Mouse (Mus musculus): ENCODE data around the gene Mmp8.

Mmp8 gene

DNA sequence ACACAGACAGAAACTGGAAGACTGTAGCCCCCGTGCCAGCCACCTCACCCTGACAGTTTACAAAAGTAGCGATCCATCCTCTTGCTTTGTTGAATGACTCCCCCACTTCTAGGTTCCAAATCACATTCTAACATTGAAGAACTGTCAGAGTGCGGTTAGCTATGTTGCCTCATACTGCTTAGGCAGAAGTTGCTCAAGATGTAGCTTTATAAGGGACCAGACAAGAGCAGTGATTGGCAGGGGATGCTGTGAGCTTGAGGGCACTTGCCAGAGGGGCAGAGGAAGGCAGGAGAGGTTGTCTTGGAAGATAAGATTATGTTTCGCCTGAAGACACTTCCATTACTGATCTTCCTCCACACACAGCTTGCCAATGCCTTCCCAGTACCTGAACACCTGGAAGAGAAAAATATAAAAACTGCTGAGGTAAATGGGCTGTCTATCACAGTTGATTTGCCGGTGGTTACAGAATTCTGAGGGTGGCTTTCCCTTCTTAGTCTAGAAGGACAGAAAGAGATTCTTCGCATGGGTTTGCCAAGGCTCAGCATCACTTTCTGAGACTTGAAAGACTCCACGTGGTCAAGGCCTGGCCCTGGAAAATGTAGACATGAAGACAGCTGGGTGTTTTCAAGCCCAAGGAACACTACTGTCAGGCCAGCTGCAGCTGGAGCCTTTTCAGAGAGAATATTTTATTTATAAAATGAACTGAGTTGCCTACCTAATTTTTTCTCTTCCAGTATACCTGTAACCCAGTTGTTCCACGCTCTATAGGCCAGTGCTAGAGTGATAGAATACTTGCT lies at the start of gene Mmp8:
Mmp8 (plus strand) TSS at position 236 of the 797 bp plus-strand sequence.
- DNase-seq (ENCODE audit: low spot score in 2 of 2) = no peak

DNA sequence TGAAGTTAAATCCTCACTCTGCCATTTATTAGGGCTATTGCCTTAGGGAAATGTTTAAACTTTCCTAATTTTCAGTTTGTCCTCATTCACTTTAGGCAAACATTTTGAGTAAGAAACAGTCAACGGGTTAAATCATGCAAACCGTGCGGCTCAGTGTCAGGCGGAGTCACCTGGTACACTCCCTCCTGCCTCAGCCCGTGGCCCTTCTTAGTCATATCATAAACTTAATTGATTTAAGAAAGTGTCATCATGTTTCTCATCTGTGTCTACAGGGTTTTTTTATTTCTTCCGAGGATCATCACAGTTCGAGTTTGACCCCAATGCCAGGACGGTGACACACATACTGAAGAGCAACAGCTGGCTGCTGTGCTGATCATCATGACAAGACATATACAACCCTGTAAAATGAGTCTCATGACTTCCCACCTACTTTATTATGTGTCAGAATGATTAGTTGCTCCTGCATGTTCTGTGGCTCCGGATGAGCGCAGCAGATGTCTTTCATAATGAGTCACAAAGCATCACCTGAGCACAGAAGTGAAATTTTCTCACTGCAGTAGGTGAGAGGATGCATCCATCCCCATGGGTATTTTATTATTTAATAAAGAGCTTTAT lies 48.5 kb upstream of the Mmp8 start:
- no peak for DNase-seq (ENCODE audit: low spot score in 2 of 2)

DNA sequence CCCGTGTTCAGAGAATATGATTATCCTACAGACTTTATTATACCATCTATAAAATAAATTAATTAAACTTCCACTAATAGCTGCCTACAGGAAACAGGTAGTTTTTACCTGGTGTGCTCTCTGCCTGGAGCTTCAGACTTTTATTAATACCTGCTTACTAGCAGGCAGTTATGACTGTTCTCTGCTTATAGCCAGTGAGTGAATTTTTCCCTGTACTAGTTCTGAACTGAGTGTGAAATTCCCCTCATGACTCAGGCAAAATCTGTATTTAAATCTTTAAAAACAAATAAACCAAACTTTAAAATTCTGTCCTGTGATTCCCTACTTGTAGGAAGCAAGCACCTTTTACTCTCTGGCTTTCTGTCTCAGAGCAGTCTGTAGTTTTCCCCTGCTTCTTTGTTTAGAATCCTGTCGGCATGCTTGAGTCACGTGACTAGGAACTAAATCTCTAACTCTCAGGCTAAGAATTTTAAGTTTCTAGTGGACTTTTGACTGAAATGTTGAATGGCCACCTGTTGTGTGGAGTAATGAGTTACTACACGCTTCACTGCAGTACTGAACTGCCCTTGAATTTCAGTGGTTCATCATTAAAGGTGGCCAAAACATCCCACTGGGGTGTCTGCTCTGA lies 40.2 kb upstream of the Mmp8 start:
- no peak for DNase-seq (ENCODE audit: low spot score in 2 of 2)

DNA sequence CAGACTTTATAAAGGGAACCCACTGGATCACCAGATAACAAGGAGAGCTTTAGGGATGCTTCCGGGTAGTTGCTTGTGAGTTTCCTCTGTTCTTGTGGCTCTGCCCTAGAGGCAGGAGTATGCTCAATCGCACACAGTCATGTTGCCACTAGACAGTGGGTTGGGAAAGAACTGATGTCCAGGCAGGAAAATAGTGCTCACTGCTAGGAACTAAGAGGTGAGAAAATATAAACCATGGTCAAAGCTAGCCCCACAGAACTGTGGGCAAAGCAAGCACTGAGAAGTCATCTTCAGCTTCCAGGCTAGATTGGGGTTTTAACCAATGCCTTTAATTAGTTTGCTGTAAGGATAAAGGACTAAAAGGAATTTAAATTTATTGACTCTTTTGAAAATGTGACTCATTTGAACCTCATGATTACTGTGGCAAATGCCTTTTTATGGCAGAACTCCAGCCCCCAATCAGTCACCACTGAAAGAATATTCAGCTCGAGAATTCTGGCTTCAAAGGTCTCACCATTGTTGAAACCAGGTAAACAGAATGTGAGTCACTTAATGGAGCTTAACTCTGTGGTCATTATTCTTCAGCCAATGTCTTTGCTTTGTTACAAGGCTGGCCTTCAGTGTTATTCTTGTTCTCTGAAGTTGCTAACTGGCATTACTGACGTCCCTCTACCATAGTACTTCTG lies 31.9 kb upstream of the Mmp8 start:
- no peak for DNase-seq (ENCODE audit: low spot score in 2 of 2)

DNA sequence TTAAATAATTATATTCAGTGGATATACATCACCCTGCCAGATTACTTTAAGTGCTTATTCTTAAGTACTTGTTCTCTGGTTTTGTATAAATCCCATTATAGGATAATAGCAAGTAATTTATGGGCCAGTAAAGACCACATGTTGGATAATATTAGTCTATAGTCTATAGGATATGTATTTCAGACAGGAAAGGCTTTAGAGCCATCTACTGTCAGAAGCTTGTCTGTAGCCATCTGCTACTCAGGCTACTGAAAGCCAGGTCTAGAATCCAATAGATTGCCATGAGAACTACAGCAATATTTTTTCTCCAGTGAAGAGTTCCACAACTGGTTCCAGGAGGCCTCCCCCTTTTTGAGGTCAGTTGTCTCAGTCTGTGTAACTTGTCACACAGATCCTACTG lies 15.5 kb upstream of the Mmp8 start:
- DNase-seq (ENCODE audit: low spot score in 2 of 2) = no peak

DNA sequence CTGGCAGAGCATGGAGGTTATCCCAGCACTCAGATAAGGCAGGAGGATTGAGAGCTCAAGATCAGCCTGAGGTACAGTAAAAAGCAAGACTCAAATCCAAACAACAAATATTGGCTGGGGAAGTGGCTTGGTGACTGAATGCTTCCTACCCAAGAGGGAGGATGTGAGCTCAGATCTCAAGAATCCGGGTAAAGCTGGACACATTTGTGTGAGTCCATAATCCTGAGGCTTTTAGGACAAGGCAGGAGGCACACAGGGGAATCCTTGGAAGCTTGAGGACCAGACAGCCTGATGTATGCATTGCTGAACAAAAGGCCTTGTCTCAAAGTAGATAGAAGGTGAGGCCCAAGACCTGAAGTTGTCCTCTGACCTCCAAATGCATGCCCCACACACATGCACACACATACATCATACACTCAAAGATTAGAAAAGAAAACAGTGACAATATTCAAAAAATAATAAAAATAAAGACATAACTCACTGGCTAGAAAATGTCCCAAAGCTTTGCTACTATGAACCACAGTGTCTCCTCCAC lies 13.3 kb upstream of the Mmp8 start:
- no peak for DNase-seq (ENCODE audit: low spot score in 2 of 2)

DNA sequence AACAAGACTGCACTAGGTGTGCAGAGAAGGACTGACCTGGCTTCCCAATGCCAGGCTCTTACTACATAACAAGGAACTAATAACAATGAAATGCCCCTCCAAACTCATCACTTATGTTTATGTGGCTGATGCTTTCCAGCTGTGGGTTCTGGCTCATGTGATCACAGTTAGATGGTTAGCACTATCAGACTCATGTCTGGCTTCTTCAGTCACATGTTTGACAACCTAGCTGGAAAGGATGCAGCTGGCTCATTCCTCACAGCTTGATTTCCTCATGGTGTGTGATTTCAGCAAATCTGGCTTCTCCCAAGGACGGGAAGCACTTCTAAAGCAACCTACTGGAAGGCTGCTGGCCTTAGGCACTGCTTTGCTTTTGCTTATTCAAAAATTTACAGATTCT lies 12.8 kb upstream of the Mmp8 start:
- no peak for DNase-seq (ENCODE audit: low spot score in 2 of 2)

DNA sequence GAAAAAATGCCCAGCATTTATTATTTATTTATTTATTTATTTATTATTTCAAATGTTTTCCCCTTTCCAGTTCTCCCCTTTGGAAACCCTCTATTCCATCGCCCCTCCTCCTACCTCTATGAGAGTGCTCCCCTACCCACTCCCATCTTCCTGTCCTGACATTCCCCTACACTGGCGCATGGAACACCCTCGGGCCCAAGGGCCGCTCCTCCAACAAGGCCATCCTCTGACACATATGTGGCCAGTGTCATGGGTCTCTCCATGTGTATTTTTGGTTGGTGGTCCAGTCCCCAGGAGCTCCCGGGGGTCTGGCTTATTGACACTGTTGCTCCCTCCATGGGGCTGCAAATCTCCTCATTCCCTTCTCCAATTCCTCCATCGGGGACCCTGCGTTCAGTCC lies 12.3 kb upstream of the Mmp8 start:
- no peak for DNase-seq (ENCODE audit: low spot score in 2 of 2)

DNA sequence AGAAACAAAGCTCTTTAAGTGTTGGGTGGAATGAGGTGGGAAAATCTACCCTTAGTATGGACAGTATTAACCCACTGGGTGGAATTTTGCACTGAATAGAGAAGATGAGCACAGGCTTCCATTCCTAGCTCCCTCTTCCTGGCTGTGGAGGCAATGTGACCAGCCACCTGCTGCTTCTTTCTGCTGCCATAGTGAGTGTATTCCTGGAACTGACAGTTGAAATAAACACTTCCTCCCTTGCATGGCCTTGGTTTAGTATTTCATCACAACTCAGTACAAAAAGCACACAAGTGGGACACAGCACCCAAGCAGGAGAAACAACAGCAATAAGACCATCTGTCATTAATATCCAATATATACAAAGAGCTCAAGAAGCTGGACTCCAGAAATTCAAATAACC lies 6.3 kb upstream of the Mmp8 start:
- no peak for DNase-seq (ENCODE audit: low spot score in 2 of 2)

DNA sequence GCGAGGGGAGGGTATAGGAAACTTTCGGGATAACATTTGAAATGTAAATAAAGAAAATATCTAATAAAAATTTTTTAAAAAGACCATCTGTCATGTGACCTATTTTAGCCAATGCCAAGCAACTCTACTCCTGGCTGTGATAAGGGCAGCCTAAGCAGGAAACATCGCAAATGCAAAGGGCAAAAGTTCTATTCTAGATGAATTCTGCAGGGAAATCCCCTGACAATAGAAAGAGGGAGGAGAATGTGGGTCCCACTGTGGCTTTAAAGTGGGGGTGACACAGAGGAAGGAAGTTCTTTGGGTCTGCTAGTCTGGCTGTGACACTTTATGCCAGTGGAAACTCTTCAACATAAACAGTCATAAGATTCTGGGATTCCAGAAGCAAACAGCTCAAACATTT lies 4.7 kb upstream of the Mmp8 start:
- peak; percentile 9 to 23 for DNase-seq (ENCODE audit: low spot score in 2 of 2)

DNA sequence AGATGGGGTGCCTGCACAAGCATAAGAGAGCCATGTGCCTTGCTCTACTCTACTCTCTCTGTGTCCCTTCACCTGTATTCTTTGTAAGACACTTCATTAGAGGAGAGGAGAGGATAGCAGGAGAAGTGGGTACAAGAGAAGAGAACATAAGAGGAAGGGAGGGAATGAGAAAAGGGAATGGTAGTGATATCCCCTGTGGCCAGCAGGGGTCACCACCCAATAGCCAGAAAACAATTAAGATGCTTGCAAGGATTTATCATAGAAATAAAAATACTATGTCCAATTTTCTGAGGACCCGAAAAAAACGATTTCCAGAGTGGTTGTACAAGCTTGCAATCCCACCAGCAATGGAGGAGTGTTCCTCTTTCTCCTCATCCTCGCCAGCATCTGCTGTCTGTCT lies 3.9 kb upstream of the Mmp8 start:
- no peak for DNase-seq (ENCODE audit: low spot score in 2 of 2)

DNA sequence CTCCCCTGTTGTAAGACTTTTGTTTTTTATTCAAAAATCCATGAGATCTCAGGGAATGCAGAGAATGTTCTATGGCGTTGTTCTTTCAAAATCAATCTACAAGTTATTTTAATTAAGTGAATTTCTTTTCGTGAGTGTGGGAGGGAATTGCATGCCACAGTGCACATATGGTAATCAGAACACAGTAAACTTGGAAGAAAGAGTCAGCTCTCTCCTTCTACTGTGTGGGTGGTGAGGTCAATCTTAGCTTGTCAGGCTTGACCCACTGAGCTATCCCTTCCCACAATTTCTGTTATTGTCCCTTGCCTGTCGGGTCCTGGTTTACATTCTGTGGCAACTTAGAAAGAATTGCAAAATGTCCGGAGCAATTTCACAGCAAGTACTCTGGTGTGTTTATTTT lies 1.8 kb downstream of the Mmp8 start:
- no peak for DNase-seq (ENCODE audit: low spot score in 2 of 2)

DNA sequence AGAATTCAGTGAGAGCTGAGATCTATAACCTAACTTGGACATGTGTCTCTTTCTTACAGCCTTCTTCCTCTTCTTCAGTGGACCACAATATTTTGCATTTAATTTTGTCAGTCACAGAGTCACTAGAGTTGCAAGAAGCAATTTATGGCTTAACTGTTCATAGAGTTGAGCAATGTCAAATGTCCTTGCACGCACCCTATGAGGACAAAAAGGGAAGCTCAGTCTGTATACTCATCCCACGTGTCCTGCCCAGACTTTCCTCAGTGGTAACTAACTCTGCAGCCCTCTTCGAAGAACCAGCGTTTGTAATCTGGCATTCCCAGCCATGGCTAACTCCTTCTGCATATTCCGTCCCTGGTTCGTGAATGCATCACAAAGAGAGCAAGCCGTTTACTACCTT lies 9.1 kb downstream of the Mmp8 start:
- DNase-seq (ENCODE audit: low spot score in 2 of 2) = peak in 1 of 2 experiments; percentile 34

DNA sequence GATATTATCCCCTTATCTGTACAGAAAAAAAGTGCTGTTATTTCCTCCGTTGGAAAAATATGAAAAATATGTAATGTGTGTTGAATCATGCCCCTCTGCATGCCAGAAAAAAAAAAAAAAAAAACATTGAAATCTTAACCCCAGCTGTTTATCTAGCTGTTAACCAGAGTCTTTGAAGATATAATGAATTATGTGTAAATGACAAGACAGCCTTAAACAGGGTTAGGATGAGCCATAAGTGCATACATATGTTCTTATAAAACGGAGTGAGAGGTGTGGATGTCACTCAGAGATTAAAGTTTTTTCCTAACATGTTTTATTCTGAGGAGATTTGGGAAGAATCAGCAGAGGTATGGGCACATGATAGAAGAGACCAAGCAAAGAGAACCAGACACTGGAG lies 9.7 kb downstream of the Mmp8 start:
- no peak for DNase-seq (ENCODE audit: low spot score in 2 of 2)

DNA sequence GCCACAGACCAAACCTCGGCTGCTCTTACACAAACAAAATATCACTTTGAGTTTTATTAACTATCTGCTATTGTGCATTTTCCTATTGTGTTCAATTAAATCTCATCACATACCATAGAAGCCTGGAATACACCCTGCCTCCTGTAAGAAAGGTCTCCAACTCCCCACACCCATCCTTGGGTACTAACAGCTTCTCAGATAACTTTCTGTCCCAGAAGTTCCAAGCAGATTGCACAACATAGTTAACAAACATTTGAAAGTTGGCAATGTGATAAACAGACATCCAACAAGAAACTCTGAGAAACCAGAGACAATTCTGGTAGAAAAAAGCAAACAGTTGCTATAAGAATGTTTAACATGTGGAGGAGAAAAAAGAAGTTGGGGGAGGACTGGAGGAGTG lies 12.2 kb downstream of the Mmp8 start:
- DNase-seq (ENCODE audit: low spot score in 2 of 2) = no peak

DNA sequence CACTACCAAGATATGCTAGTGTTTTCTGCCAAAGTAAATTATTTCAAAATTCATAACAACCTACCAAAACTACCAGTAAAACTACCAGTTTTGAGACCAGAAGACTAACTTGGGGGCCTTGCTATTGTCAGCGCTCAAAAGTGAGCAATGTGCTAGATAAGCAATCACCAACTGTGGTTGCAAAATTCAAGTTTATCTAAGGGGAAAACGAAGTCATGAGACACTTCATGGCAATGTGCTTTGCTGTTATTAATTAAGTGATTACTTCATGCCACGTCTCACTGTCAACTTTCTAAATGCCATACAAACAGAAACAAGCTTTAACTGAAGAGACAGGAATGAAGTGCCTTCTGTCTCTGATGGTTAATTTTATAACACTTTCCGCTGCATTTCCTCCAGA lies 12.9 kb downstream of the Mmp8 start, which contains the start of gene Mmp27:
Mmp27 (plus strand) TSS at position 235 of the 400 bp plus-strand sequence.
- DNase-seq (ENCODE audit: low spot score in 2 of 2) = no peak

DNA sequence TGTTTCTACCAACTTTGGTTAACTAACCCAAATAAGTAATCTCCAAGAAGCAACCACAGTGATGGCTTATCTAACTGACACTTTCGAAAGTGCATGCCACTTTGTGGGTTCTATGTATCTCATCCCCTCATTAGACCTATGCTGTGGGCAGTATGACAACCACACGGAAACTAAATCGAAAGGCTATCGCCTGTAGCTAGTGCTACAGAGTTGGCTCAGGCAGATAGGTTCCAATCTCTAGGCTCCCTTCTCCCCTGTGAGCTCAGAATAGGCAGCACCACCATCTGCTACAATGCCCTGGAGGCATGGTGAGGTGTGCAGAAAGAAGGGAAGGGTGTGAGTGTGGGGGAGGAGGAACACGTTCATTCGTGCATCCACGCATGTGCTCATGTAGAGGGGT lies 13.9 kb downstream of the Mmp8 start:
- peak; percentile 21 to 26 for DNase-seq (ENCODE audit: low spot score in 2 of 2)

DNA sequence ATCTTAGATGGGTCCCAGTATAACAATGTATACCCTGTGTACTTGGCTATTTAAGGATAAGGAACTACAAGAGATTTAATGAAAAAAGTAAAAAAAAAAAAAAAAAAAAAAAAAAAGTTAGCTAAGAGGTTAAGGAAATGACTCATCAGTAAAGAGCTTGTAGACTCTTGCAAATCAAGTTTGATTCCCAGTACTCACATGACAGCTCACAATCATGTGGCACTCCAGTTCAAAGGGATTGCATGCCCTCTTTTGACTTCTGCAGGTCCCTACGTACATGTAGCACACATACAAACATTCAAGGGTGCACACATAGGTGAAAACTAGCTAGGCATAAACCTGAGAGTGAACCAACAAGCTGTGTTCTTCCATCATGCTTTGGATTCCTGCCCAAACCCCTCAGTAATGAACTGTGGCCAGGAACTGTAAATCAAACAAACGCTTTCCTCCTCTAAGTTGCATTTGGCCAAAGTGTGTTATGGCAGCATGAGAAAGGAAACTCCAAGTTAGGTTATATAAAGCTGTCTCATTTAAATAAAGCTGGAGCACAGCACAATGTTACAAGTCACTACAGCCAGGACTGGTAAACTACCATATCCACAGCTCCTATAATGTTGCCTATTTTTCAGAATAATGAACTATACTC lies 14.5 kb downstream of the Mmp8 start:
- no peak for DNase-seq (ENCODE audit: low spot score in 2 of 2)

DNA sequence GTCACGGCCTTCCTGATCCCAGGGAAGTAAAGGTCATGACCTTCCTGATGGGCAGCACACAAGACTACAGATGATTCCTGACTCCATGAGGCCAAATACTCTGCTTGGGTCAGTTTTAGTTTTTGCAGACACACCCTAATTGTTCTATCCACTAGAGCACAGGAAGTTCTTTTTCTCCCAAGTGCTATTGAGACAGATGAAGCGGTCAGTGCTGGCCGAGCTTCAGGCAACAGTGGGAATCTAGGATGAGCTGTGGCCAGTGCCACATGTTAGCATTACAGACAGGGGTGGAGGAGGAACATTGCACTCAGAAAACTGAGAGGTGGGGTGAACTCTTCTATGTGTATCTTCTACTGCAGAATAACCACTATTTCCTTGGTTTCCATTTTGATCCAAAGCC lies 17.3 kb downstream of the Mmp8 start:
- DNase-seq (ENCODE audit: low spot score in 2 of 2) = no peak

DNA sequence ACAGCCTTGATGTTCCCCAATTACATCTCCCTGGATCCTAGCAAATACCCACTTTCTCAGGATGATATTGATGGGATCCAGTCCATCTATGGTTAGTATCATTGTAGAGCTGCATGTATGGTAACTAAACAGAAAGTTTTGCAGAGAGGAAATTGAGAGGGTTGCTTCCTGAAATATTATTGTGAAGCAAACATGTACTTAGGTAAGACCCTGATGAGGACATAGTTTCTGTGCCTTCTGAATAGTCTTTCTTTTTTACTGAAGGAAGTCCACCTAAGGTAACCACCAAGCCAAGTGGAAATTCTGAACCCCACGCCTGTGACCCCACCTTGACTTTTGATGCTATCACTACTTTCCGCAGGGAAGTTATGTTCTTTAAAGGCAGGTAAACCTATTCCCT lies 19.1 kb downstream of the Mmp8 start:
- no peak for DNase-seq (ENCODE audit: low spot score in 2 of 2)

DNA sequence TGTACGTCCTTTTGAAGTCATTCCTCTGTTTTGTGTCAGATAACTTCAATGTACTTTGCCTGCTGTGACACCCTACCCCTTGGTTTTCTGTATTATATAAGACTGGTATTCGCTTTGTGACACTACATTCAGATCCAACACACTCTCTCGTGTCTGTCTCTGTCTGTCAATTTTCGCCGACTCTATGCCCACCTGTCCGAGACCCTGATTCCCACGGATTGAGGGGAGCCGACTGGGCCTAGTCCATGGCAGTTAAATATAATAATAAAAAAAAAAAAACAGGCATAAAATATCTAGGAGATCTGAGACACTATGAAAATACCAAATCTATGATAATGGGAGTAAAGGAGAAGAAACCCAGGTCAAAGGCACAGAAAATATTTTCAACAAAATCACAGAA lies 31.8 kb downstream of the Mmp8 start:
- DNase-seq (ENCODE audit: low spot score in 2 of 2) = no peak
